Mouse (Mus musculus) NIH3T3 (cell line): ENCODE measurements around the gene Tex48.
A peak's percentile ranks its signal among the peaks of the same experiment; 100 is the strongest.

Experiments
- DNase-seq: peaks from one replicate; pipeline ENCODE4 v3.0.0-alpha.2; 2012; ENCODE audit warnings: low read depth

Tex48 gene

DNA sequence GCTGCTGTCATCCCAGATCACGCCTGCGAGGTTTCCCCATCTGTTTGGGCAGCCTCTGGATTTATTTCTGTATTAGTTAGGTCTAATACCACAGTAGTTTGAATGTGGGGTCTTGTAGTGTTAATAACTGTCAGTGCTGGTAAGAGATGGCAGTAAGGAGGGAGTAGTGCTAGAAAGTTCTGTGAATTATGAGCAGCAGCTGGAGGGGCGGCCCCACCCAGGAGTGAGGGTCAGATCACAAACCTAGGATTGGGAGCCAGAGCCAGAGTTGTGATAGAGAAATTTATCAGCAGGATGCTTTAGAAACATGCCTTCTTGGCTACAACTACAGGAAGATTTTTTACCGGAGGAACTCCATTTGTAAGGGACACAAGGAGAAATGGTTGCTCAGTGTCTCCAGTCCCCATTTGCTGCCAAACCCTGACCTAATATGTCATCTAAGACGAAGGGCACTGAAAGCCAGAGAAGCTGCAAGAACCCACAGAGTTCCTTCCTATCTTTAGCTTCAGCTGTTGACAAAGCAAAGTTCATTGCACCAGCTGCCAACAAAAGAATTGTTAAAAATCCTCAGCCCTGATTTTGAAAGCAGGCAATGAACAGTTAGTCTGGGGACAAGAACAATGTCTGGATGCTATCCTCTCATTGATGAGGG, 27.6 kb downstream of the Tex48 start:
- no peak for DNase-seq

GRCm38 (mm10) chr4:63590538-63590937, 31.7 kb downstream of the Tex48 start:
- DNase-seq, result no peak

GRCm38 (mm10) chr4:63589987-63590386, 32.2 kb downstream of the Tex48 start:
- no peak for DNase-seq

GRCm38 (mm10) chr4:63586240-63586639, 36.0 kb downstream of the Tex48 start:
- DNase-seq, result no peak

DNA sequence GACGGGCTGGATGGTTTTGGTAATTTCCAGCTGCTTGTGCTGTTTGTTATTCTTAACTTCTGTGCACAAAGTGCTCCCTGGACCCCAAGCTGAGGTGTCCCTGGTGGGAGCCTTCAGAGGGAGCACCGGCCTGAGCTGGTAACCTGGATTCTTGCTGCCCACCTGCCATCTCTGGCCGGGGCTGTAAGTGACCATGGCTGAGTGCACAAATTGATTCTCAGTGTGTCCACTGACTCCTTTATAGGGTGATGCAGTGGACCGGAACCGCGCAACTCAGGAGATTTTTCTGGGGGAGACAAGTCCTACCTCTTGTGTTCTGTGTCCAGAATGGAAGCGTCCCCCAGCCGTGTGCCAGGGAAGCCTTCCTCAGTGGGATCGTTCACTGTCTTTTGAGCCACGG, 37.0 kb downstream of the Tex48 start:
- no peak for DNase-seq

- DNase-seq, result peak; percentile 66
Observed at GRCm38 (mm10) chr4:63582580-63582979, 39.6 kb downstream of the Tex48 start.

DNA sequence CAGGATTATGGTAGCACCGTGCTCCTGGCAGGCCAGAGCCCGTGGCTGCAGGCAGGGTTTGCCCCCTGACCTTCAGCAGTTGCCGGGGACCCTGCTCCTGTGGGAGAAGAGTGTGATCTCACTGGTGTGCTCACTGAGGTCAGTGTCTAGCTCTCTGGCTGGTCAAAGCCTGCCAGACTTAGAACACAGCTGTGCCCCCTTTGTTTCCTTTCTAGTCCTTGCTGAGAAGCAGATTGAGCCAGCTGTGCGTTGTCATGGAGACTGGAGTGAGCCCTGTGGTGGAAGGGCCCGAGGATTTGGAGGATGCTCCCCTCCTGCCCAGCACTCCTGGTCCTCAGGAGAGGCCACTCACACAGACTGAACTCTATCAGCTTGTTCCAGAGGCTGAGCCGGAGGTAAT, 42.1 kb downstream of the Tex48 start:
- no peak for DNase-seq

DNA sequence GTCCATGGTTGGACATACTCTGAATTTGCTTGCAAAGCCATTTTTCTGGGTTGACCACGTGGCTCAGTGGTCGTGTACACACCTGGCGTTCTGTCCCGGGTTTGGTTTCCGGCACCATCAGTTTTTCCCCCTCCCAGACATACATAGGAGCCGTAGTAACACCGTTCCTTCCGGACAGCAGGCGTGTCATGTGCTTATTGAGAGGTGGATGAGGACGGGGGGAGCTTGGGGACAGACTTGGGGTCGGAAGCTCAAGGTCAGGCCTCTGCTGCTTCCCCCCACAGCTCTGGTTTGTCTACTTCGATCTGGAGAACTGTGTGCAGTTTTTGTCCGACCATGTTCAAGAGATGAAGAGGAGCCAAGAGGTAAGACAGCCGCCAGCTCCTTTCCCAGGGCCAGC, 42.6 kb downstream of the Tex48 start:
- DNase-seq, result no peak

DNA sequence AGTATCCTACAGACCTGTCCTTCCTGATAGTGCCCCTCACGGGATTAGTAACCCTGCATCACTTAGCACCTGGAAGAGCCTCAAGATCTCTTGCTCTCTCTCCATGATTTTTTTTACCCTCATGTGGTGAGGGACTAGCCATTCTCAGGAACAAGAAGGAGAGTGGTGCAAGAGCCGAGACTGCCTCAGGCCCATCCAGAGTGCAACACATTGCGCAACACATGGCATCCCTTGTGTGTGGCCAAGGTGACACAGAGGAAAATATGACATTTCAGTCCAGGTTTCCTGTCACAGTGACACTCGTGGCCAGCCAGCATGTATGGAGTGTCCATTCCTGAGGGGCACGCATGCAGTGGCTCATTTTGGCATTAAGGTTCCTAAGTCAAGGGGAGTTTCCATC, 49.6 kb downstream of the Tex48 start:
- DNase-seq, result no peak

GRCm38 (mm10) chr4:63570208-63570781, 51.9 kb downstream of the Tex48 start:
- peak; percentile 62 for DNase-seq

GRCm38 (mm10) chr4:63569322-63569721, 52.9 kb downstream of the Tex48 start:
- DNase-seq, result no peak

GRCm38 (mm10) chr4:63567712-63568390, 54.4 kb downstream of the Tex48 start:
- no peak for DNase-seq

GRCm38 (mm10) chr4:63562742-63563141, 59.5 kb downstream of the Tex48 start:
- DNase-seq, result no peak

DNA sequence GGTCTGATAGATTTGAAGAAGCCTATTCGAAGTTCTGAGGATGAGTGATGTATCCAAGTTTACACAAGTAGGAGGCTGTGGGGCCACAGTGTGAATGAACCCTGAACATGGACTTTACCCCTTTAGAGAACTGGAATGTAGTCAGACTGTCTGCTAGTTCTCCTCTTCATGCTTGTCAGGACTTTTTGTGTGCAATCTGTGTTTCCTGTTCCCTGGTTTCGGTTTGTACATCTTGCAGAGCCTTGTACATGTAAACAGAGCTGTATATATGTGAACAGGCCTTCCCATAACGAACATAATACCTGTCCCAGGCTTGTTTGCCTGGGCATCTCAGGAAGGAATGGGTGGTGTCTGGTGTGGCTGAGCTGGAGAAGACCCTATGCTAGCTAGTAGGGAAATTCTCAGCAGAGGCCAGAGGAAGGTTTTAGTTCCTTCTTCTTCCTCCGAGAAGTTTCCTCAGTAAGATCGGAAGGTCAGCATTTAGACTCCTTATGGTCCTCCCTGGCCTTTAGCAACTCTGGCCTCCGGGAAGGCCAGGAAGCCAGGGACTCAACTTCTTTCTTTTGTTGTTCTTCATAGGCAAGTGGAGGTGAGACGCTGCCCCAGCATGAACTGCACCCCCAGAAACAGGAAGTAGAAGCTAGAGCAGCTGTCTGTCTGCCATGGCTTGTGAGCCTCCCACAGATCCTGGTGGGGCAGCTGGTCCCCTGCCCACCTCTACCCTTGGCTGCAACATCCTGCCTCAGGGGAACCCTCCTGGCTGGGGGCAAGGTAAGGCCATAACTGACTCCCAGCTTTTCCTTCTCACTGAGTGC, 60.2 kb downstream of the Tex48 start:
- no peak for DNase-seq

- DNase-seq, result peak; percentile 80
Observed at GRCm38 (mm10) chr4:63560079-63560478, 62.1 kb downstream of the Tex48 start.

DNA sequence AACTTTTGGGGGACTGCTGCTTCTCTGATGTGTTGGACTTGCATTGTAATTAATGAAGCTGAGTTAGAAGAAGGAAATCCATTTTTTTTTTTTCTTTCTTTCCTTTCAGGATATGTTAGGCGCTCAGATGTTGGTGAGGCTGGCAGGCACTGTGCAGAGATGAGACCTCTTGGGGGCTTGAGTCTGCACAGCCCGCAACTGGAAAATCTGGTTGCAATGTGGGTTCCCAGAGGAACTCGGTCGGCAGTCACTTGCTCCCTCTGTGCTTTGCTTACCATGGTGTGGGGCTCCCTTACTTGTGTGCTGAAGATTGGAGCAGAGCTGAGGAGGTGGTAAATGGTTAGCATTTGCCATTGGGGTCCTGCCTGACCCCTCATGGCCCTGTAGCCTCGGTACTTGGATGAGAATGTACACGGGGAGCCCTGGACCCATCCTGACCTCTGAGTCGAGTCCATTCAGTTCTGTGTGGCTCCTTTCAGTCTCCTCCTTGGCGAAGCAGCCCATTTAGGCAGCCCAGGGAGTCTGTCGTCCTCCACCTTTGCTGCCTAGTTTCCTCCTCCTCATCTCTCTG, 63.0 kb downstream of the Tex48 start:
- DNase-seq, result peak; percentile 48

- peak; percentile 87 for DNase-seq
Observed at GRCm38 (mm10) chr4:63558407-63559081, 63.7 kb downstream of the Tex48 start, which contains the start of gene Tmem268. TSS of gene Tmem268 (plus strand) at chr4:63558781.

DNA sequence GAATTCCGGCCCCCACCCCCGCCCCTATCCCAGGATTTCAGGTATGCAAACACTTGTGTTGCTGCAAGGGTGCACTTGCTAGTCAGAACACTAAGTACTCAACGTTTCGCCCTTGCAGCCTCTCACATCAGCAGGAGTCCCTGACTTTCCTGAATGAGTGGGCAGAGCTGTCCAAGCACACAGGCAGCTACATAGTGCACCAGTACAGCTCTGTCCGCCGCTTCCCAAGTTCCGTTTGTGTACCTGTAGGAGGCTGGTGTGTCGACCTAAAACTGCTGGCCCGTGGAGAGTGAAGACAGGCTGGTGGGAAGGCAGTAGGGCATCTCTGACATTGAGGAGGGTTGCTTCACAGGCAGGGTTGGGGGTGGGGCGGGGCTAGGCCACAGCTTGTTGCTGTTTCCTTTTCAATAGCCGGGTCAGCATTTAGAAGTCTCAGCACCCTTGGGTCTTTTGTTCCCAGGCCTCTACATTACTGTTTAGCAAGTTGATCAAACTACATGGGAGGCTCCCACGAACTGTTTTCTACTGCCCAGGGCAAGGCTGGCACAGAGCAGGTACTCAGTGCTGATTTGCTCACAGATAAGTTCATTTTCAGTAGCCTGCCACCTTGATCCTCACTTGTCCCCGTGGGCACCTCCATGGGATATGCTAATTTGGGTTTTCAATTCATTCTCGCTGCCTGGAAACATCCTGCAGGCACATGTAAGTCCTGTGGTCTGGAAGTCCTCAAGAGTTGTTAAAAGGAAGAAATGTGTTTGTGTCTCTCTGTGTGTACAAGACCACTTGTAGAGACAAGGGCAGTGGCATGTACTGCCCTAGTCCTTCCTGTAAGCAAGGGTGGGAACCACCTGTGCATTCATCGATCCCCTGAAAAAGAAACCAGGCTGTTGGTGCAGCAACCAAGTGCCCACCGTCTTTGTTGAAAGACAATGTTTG, 64.8 kb downstream of the Tex48 start:
- DNase-seq, result peak; percentile 65
